Mouse (Mus musculus): Measurements from ENCODE around the gene Nckipsd. TPM values are rescaled to one million over a fixed set of nuclear protein-coding genes. Genes with fewer than 3 reads are reported as not detected.

Nckipsd gene
- polyA plus RNA-seq, 1 experiment from 2014 or later, result 20.7 TPM

DNA sequence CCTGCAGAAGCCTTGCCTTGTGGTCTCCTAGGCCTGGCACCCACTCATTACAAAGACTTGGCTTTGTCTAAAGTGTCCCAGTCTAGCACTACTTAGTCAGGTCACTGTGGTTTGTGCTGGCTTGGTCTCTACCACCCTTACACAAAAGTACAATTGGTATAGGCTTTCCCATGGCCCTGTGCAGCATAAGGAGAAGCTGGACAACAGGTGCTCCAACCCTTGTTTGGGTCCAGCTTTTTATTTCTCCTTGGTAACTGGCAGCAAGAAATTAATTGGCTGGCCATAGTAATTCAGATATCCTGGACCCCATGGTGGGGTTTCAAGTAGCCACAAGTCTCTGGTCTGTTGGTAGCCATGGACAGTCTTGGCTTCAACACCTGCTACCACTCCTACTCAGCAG is 1.8 kb upstream of the Nckipsd start:
- Histone ChIP-seq H3K4me1 (replicated peaks) (peaks cover 23% of the 10 kb centered on the region), H3K9ac (no peak overlapping the region), H3K36me3 (peaks cover 66% of the 10 kb centered on the region), H3K9me3 (no peaks in the 10 kb centered on the region), H3K4me3 (no peak overlapping the region), H3K27ac (replicated peaks) (no peak overlapping the region), H3K27me3 (no peaks in the 10 kb centered on the region), H3K4me2 (no peak overlapping the region)
- ATAC-seq (ENCODE audit: low read depth), result no peak

GRCm38 (mm10) chr9:108806831-108807230 is 1.3 kb upstream of the Nckipsd start:
- peaks cover 66% of the 10 kb centered on the region for H3K36me3 ChIP-seq
- no peak for ATAC-seq (ENCODE audit: low read depth)

DNA sequence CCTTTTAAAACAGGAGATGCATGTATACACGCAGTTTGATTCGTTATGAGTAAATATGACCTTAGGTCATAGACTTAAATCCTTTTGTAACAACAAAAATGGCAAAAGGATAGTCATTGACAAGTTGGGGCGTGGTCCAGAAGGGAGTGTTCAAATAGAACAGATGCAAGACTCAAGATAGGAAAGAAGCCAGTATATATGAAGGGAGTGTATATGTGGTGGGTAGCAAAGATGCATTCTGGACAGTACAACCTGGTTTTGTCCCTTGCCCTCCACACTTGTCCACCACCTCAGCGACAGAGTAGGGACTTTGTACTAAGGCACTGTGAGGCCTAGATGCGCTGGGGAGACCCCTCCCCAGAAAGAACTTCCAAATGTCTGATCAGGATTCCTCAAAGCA is 494 bp upstream of the Nckipsd start:
- Histone ChIP-seq H3K4me1 (replicated peaks) (peaks cover 23% of the 10 kb centered on the region), H3K4me2 (peak overlapping the region; percentile 79; the same call in 1 of the 2 replicates), H3K9me3 (no peaks in the 10 kb centered on the region), H3K27ac (replicated peaks) (peak overlapping the region; percentile 18; the same call in 1 of the 2 replicates), H3K9ac (no peak overlapping the region), H3K4me3 (peak overlapping the region; percentile 78; the same call in 1 of the 2 replicates), H3K36me3 (peaks cover 66% of the 10 kb centered on the region), H3K27me3 (no peaks in the 10 kb centered on the region)
- WGBS, result 76% methylated on average over 5 of the region's 5 CpGs
- ATAC-seq (ENCODE audit: low read depth), result peak; percentile 29; the same call in 1 of the 2 replicates

More at GRCm38 (mm10) chr9:108806831-108807230, 1.3 kb upstream of the Nckipsd start:
- Histone ChIP-seq H3K4me3 (no peak overlapping the region), H3K9me3 (no peaks in the 10 kb centered on the region), H3K27me3 (no peaks in the 10 kb centered on the region), H3K27ac (replicated peaks) (no peak overlapping the region), H3K4me2 (no peak overlapping the region), H3K4me1 (replicated peaks) (peaks cover 23% of the 10 kb centered on the region), H3K9ac (no peak overlapping the region)
- WGBS, result 74% methylated on average over 1 of the region's 1 CpGs

GRCm38 (mm10) chr9:108809188-108809587 is 1.0 kb downstream of the Nckipsd start:
- Histone ChIP-seq H3K4me2 (peak overlapping the region; percentile 79), H3K27me3 (no peaks in the 10 kb centered on the region), H3K9ac (peak overlapping the region; percentile 92), H3K4me3 (peak overlapping the region; percentile 78), H3K36me3 (peaks cover 68% of the 10 kb centered on the region), H3K27ac (replicated peaks) (no peak overlapping the region), H3K9me3 (no peaks in the 10 kb centered on the region), H3K4me1 (replicated peaks) (peaks cover 23% of the 10 kb centered on the region)
- WGBS, result 67% methylated on average over 5 of the region's 5 CpGs
- no peak for ATAC-seq (ENCODE audit: low read depth)

DNA sequence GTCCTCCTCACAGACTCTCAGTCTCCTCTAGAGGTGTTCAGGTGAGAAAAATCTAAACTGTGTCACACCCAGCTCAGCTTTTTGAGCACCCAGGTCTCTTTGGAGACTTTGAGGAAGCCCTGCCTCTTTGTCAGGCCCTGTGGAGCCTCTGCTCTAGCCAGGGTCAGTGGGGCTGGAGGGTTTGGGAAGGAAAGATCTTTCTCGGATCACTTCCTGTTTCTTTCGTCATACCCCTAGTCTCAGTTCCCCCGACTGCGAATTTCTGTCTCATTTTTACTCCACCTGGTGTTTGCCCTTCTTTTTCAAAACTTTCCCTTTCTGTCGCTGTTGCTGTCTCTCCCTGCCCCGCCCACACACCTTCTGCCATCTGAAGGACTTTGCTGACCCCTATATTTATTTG is 1.6 kb downstream of the Nckipsd start:
- ATAC-seq (ENCODE audit: low read depth), result no peak
- peaks cover 23% of the 10 kb centered on the region for H3K4me1 ChIP-seq (replicated peaks)
- H3K27ac ChIP-seq (replicated peaks), result no peak overlapping the region
- H3K9ac ChIP-seq, result peak overlapping the region; percentile 92
- peak overlapping the region; percentile 79; the same call in 1 of the 2 replicates for H3K4me2 ChIP-seq
- no peaks in the 10 kb centered on the region for H3K9me3 ChIP-seq
- 84% methylated on average over 6 of the region's 6 CpGs for whole genome bisulfite sequencing
- H3K27me3 ChIP-seq, result no peaks in the 10 kb centered on the region
- 0 out of 2 replicates have a peak overlapping the region, but pooled peaks have one; percentile 78 for H3K4me3 ChIP-seq
- H3K36me3 ChIP-seq, result peaks cover 68% of the 10 kb centered on the region

DNA sequence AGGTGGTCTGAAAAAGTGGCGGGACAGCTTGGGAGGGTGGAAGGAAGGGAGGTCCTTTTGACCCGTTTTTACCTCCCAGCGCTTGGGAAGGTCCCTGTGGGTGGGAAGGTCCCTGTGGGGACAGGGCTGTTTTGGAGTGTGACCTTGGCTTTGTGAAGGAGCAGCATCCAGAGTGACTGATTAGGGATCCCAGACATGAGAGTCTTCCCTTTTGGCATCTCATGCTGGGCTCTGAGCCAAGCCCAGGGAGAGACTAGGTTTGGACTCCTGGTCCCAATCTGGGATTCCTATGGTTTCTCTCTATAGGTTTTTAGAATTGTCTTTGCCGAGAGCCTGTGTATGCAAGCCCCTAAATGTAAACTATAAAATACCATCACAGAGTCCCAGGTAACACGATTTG is 2.3 kb downstream of the Nckipsd start:
- no peak for ATAC-seq (ENCODE audit: low read depth)
- H3K9ac ChIP-seq, result no peak overlapping the region
- no peak overlapping the region for H3K27ac ChIP-seq (replicated peaks)
- H3K4me3 ChIP-seq, result no peak overlapping the region
- peaks cover 23% of the 10 kb centered on the region for H3K4me1 ChIP-seq (replicated peaks)
- H3K27me3 ChIP-seq, result no peaks in the 10 kb centered on the region
- peaks cover 68% of the 10 kb centered on the region for H3K36me3 ChIP-seq
- H3K4me2 ChIP-seq, result no peak overlapping the region
- 87% methylated on average over 5 of the region's 5 CpGs for WGBS
- H3K9me3 ChIP-seq, result no peaks in the 10 kb centered on the region

DNA sequence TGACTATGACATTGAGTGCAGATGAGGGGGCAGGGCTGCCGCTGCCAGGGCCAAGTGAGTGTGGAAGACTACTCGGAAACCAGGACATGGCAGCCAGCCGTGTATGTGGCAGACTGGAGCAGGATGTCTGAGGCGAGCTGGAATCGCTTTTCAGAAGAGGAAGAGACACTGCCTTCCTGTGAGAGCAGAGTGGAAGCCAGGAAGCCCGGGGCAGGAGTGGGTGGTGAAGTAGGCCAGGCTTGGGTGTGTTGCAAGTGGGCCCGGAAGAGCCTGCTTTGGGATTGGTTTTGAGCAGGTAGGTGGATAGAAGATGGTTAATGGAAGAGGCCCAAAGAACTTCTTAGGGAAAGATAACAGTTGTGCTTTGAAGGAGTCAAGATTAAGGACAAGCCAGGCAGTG is 7.4 kb downstream of the Nckipsd start:
- H3K9me3 ChIP-seq, result no peaks in the 10 kb centered on the region
- H3K27ac ChIP-seq (replicated peaks), result no peak overlapping the region
- WGBS, result 90% methylated on average over 7 of the region's 7 CpGs
- no peak for ATAC-seq (ENCODE audit: low read depth)
- no peak overlapping the region for H3K4me3 ChIP-seq
- no peaks in the 10 kb centered on the region; the same call in 1 of the 2 replicates for H3K4me1 ChIP-seq (replicated peaks)
- peaks cover 87% of the 10 kb centered on the region for H3K36me3 ChIP-seq
- H3K27me3 ChIP-seq, result no peaks in the 10 kb centered on the region
- H3K4me2 ChIP-seq, result no peak overlapping the region
- no peak overlapping the region for H3K9ac ChIP-seq

GRCm38 (mm10) chr9:108819495-108819894 is 11.3 kb downstream of the Nckipsd start:
- no peak overlapping the region for H3K9ac ChIP-seq
- peaks cover 11% of the 10 kb centered on the region for H3K4me1 ChIP-seq (replicated peaks)
- H3K4me2 ChIP-seq, result no peak overlapping the region
- ATAC-seq (ENCODE audit: low read depth), result no peak
- WGBS, result 62% methylated on average over 3 of the region's 3 CpGs
- H3K27ac ChIP-seq (replicated peaks), result no peak overlapping the region
- peaks cover 49% of the 10 kb centered on the region for H3K36me3 ChIP-seq
- no peak overlapping the region for H3K4me3 ChIP-seq
- H3K27me3 ChIP-seq, result peaks cover 15% of the 10 kb centered on the region
- H3K9me3 ChIP-seq, result no peaks in the 10 kb centered on the region

- no peak for ATAC-seq (ENCODE audit: low read depth)
- WGBS, result 72% methylated on average over 5 of the region's 5 CpGs
- no peak overlapping the region for H3K4me3 ChIP-seq
- no peak overlapping the region for H3K27ac ChIP-seq (replicated peaks)
- peaks cover 12% of the 10 kb centered on the region for H3K4me1 ChIP-seq (replicated peaks)
- peaks cover 18% of the 10 kb centered on the region for H3K27me3 ChIP-seq
- no peaks in the 10 kb centered on the region for H3K9me3 ChIP-seq
- no peak overlapping the region for H3K4me2 ChIP-seq
- H3K9ac ChIP-seq, result no peak overlapping the region
- H3K36me3 ChIP-seq, result peaks cover 44% of the 10 kb centered on the region
Observed at GRCm38 (mm10) chr9:108820077-108820476, 11.9 kb downstream of the Nckipsd start.

DNA sequence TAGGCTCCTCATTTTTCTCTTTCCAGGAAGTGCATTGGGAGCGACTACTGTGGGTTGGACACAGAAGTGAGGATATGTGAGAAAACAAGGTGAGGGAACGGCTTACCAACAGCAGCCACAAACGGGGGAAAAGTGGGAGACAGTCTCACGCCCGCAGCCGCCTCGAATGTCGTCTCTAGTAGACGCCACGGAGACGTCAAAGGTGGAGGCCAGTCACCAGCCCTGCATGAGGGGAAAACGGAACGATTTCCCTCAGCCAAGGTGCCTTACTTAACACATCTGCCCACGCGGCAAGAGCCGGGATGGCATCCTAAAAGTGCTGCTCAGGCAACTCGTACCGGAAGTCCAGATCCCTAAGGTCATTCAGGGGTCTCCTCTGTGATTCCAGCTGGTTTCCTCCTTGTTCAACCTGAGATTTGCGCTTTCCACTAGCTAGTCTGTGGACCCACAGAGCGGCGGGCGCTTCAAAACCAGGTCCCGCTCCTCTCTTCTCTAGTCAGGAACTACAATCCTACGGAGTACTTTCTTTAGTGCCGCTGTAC is 16.0 kb downstream of the Nckipsd start:
- no peaks in the 10 kb centered on the region for H3K9me3 ChIP-seq
- 4% methylated on average over 25 of the region's 25 CpGs for whole genome bisulfite sequencing
- peak overlapping the region; percentile 97 for H3K4me2 ChIP-seq
- peaks cover 40% of the 10 kb centered on the region for H3K27me3 ChIP-seq
- H3K4me1 ChIP-seq (replicated peaks), result peaks cover 46% of the 10 kb centered on the region
- H3K27ac ChIP-seq (replicated peaks), result peak overlapping the region; percentile 87
- H3K9ac ChIP-seq, result peak overlapping the region; percentile 63
- peaks cover 22% of the 10 kb centered on the region for H3K36me3 ChIP-seq
- H3K4me3 ChIP-seq, result peak overlapping the region; percentile 74
- no peak for ATAC-seq (ENCODE audit: low read depth)

DNA sequence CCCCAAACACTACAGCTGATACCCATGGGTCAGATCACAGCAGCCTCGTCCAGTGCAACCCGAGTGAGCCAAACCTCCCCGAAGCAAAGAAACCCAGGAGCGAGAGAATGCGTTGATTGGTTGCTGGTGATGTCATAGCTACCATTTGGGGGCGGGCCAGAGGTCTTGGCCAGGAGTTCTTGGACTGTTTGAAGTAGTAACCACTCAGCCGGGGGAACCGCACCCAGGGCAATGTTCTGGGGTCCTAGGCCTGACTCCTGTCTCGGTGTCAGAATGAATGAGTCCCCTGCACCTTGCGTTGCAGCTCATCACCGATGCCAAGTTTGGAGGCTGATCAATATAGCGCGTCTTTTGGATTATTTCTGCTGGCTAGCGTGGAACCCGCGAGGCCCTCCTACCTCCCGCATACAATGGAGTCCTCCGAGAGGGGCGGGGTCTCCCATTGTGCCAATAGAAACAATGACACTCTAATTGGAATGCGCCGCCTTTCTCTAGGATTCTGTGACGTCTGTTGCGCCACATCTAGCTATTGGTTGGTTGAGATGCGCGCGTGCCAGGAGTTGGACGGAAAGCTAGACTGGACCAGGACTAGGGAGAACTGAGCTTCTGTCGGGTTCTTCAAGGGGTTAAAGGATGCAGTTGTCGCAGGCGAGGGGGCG is 16.7 kb downstream of the Nckipsd start:
- peak overlapping the region; percentile 97 for H3K4me2 ChIP-seq
- peaks cover 25% of the 10 kb centered on the region for H3K36me3 ChIP-seq
- H3K4me1 ChIP-seq (replicated peaks), result peaks cover 53% of the 10 kb centered on the region
- peak; percentile 92 for ATAC-seq (ENCODE audit: low read depth)
- peak overlapping the region; percentile 91 for H3K9ac ChIP-seq
- peaks cover 47% of the 10 kb centered on the region for H3K27me3 ChIP-seq
- peak overlapping the region; percentile 87 for H3K27ac ChIP-seq (replicated peaks)
- peak overlapping the region; percentile 74 for H3K4me3 ChIP-seq
- H3K9me3 ChIP-seq, result no peaks in the 10 kb centered on the region
- under 1% methylated on average over 31 of the region's 31 CpGs for WGBS

DNA sequence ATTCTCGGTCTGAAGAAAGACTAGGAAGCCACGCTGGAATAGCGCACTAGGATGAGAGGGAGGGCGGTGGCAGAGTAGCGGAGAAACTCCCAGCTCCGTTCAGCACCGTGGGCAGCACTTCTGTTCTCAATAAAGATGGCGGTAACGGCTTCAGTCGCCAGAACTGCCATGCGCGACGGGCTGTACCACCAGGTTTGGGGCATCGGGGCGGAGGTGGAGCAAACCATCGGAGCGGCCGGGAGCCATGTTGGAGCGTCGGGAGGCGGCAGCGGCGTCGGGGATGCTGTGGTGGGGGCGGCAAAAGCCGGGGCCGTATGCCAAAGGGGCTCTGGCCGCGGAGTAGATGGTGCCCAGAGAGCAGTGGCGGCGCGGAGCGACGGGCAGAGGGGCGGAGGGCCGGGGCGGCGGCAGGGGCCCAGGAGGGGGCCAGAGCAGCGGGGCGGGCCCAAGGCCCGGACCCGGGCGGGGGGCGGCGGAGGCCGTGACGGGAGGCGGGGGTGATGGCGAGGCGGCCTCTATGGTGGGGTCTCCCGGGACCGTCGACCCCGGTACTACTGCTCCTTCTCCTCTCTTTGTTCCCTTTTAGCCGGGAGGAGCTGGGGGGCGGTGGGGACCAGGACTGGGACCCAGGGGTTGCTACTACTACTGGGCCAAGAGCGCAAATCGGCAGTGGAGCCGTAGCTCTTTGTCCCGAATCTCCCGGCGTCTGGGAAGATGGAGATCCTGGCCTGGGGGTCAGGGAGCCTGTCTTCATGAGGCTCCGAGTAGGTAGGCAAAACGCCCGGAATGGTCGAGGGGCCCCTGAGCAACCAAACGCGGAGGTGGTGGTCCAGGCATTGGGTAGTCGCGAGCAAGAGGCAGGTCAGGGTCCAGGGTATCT is 17.9 kb downstream of the Nckipsd start, which contains the start of gene Celsr3:
Gene Celsr3 (plus strand): TSS at position 501 of the 880 bp plus-strand sequence.
- Histone ChIP-seq H3K27me3 (peaks cover 59% of the 10 kb centered on the region), H3K4me1 (replicated peaks) (peaks cover 65% of the 10 kb centered on the region), H3K36me3 (peaks cover 32% of the 10 kb centered on the region), H3K9ac (peak within 1 kb of the TSS; percentile 91), H3K27ac (replicated peaks) (peak within 1 kb of the TSS; percentile 87), H3K4me3 (peak within 1 kb of the TSS; percentile 74), H3K9me3 (no peaks in the 10 kb centered on the region), H3K4me2 (peak within 1 kb of the TSS; percentile 97)
- WGBS, result 2% methylated on average over 65 of the region's 70 CpGs
- ATAC-seq (ENCODE audit: low read depth), result peak; percentile 72
